33 mouse cellular contexts compared by ENCODE assay signal in the genomic region with DNA sequence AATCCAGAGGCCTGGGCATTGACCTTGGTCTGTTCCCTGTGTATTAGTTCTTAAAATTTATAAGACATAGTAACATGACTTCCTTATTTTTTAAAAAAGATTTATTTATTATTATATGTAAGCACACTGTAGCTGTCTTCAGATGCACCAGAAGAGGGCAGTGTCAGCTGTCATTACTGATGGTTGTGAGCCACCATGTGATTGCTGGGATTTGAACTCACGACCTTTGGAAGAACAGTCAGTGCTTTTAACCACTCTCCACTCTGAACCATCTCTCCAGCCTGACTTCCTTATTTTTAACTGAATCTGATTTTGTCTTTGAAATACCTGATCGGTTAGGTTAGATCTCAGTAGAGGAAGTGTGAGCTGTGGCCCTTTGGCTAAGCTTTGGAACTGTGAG. TPM values are rescaled to one million over a fixed set of nuclear protein-coding genes. Genes with fewer than 3 reads are reported as not detected.
DNase-seq lines count a peak whose midpoint lies in the region; ATAC-seq and TF ChIP-seq lines count a peak whose summit lies in the region.
"Had no signal": no experiment of that assay in that cellular context is flagged by ENCODE, and none has a peak within 500 bp of the region (broad histone marks: within the 10 kb centered on the region; RNA-seq: fewer than 3 reads in every experiment).

No protein-coding gene starts in this region.

- H3K27ac ChIP-seq in layer of hippocampus, adult 2 months: no peak overlapping the region
- H3K27ac ChIP-seq in midbrain, postnatal 0 days (ENCODE audit: low read depth, low read length): no peak overlapping the region
- no peak overlapping the region for H3K27ac ChIP-seq in midbrain, embryonic 13.5 days
- H3K27ac ChIP-seq in MEL (ENCODE audit: control insufficient read depth, low read depth, low read length): no peak overlapping the region
- H3K27ac ChIP-seq: embryonic facial prominence, embryonic 15.5 days; forebrain, embryonic 15.5 days; heart, embryonic 13.5 days; hindbrain, embryonic 12.5 days; limb, embryonic 15.5 days; stomach, embryonic 15.5 days had no signal

- WGBS in midbrain, postnatal 0 days: 99% methylated on average over 2 of the region's 2 CpGs
- 91% methylated on average over 2 of the region's 2 CpGs for WGBS in midbrain, embryonic 13.5 days

- no peak for TF ChIP-seq EP300 in MEL (IDR thresholded peaks at IDR 0.05; ENCODE audit: low read depth in 1 of 2, low read length in 2 of 2)

- peak; percentile 51 for TF ChIP-seq CTCF in layer of hippocampus, adult 2 months (conservative IDR thresholded peaks at IDR 0.05)
- TF ChIP-seq CTCF in midbrain, postnatal 0 days (IDR thresholded peaks at IDR 0.05): peak; percentile 38
- peak; percentile 10 to 45 (median 11); a peak in 2 of 6 replicates for TF ChIP-seq CTCF in MEL (IDR thresholded peaks at IDR 0.05 in 2 of 3, conservative IDR thresholded peaks at IDR 0.05 in 1 of 3; ENCODE audit: control insufficient read depth in 1 of 3, insufficient read depth in 1 of 3, low read depth in 2 of 3, low read length in 3 of 3, poor library complexity in 1 of 3, severe bottlenecking in 1 of 3)

- no peaks in the 10 kb centered on the region for H3K9me3 ChIP-seq in midbrain, postnatal 0 days (ENCODE audit: low read length)
- no peaks in the 10 kb centered on the region for H3K9me3 ChIP-seq in midbrain, embryonic 13.5 days
- H3K9me3 ChIP-seq in MEL (replicated peaks; ENCODE audit: insufficient read depth, low read length): no peaks in the 10 kb centered on the region
- H3K9me3 ChIP-seq: embryonic facial prominence, embryonic 15.5 days; forebrain, embryonic 15.5 days; G1E; heart, embryonic 13.5 days; hindbrain, embryonic 12.5 days; limb, embryonic 15.5 days; stomach, embryonic 15.5 days had no signal

- TF ChIP-seq RAD21 in MEL (IDR thresholded peaks at IDR 0.05; ENCODE audit: low read depth, low read length): peak; percentile 47

- H3K27me3 ChIP-seq in midbrain, postnatal 0 days (ENCODE audit: insufficient read depth, low read length): no peaks in the 10 kb centered on the region
- H3K27me3 ChIP-seq in midbrain, embryonic 13.5 days: no peaks in the 10 kb centered on the region
- no peaks in the 10 kb centered on the region for H3K27me3 ChIP-seq in MEL (ENCODE audit: control insufficient read depth in 1 of 2, insufficient read depth in 2 of 2, low read length in 2 of 2)
- H3K27me3 ChIP-seq: embryonic facial prominence, embryonic 15.5 days; forebrain, embryonic 15.5 days; heart, embryonic 13.5 days; hindbrain, embryonic 12.5 days; limb, embryonic 15.5 days; stomach, embryonic 15.5 days had no signal

- H3K36me3 ChIP-seq in midbrain, postnatal 0 days (ENCODE audit: insufficient read depth, low read length): no peaks in the 10 kb centered on the region; the same call in 1 of the 2 replicates
- peaks cover 21% of the 10 kb centered on the region; the same call in 1 of the 2 replicates for H3K36me3 ChIP-seq in midbrain, embryonic 13.5 days
- peaks cover 0 to 19% of the 10 kb centered on the region in 2 experiments; a peak in 2 of 4 replicates for H3K36me3 ChIP-seq in MEL (ENCODE audit: control insufficient read depth in 1 of 2, insufficient read depth in 2 of 2, low read length in 2 of 2)
- H3K36me3 ChIP-seq: forebrain, embryonic 15.5 days had no signal

- intact Hi-C loops in heart, postnatal 36 days (cut with DNase I): no loop called here

- H3K4me3 ChIP-seq in layer of hippocampus, adult 2 months: no peak overlapping the region
- no peak overlapping the region for H3K4me3 ChIP-seq in midbrain, postnatal 0 days (ENCODE audit: low read depth, low read length)
- H3K4me3 ChIP-seq in midbrain, embryonic 13.5 days (replicated peaks): no peak overlapping the region
- H3K4me3 ChIP-seq in MEL (ENCODE audit: control insufficient read depth in 1 of 2, insufficient read depth in 1 of 2, low read depth in 2 of 2, low read length in 2 of 2): no peak overlapping the region
- H3K4me3 ChIP-seq: embryonic facial prominence, embryonic 15.5 days; forebrain, embryonic 15.5 days; heart, embryonic 13.5 days; hindbrain, embryonic 12.5 days; limb, embryonic 15.5 days; stomach, embryonic 15.5 days had no signal

- no peak overlapping the region for H3K9ac ChIP-seq in midbrain, postnatal 0 days (replicated peaks; ENCODE audit: low read length, poor library complexity, severe bottlenecking)
- H3K9ac ChIP-seq in midbrain, embryonic 13.5 days (replicated peaks): no peak overlapping the region
- H3K9ac ChIP-seq in MEL (ENCODE audit: control insufficient read depth, low read depth, low read length, poor library complexity, severe bottlenecking): no peak overlapping the region
- H3K9ac ChIP-seq: embryonic facial prominence, embryonic 15.5 days; forebrain, embryonic 15.5 days; heart, embryonic 13.5 days; hindbrain, embryonic 12.5 days; limb, embryonic 15.5 days; stomach, embryonic 15.5 days had no signal

- H3K4me2 ChIP-seq in midbrain, postnatal 0 days (ENCODE audit: low read depth, low read length, poor library complexity, severe bottlenecking): no peak overlapping the region
- no peak overlapping the region for H3K4me2 ChIP-seq in midbrain, embryonic 13.5 days (replicated peaks)
- H3K4me2 ChIP-seq: embryonic facial prominence, embryonic 15.5 days; forebrain, embryonic 15.5 days; heart, embryonic 13.5 days; hindbrain, embryonic 12.5 days; limb, embryonic 15.5 days; stomach, embryonic 15.5 days had no signal

- TF ChIP-seq POLR2A in MEL (IDR thresholded peaks at IDR 0.05; ENCODE audit: control insufficient read depth in 1 of 2, insufficient read depth in 1 of 2, low read depth in 1 of 2, low read length in 2 of 2, poor library complexity in 1 of 2): no peak

- H3K4me1 ChIP-seq in midbrain, postnatal 0 days (ENCODE audit: insufficient read depth, low read length): no peaks in the 10 kb centered on the region
- no peaks in the 10 kb centered on the region; the same call in 1 of the 2 replicates for H3K4me1 ChIP-seq in midbrain, embryonic 13.5 days (replicated peaks)
- H3K4me1 ChIP-seq in MEL (ENCODE audit: control insufficient read depth in 1 of 2, insufficient read depth in 2 of 2, low read length in 2 of 2): peaks cover 12 to 20% of the 10 kb centered on the region in 2 experiments
- H3K4me1 ChIP-seq: embryonic facial prominence, embryonic 15.5 days; forebrain, embryonic 15.5 days; heart, embryonic 13.5 days; hindbrain, embryonic 12.5 days; limb, embryonic 15.5 days; stomach, embryonic 15.5 days had no signal

- ATAC-seq in midbrain, postnatal 0 days (ENCODE audit: low FRiP score): no peak
- ATAC-seq in midbrain, embryonic 13.5 days: no peak
- ATAC-seq: CD4-positive, CD25-positive, alpha-beta regulatory T cell, adult 4 months; forebrain, embryonic 15.5 days; inflammation-experienced regulatory T-cells, adult 6 months; midbrain, embryonic 16.5 days had no signal

- no peaks in the 10 kb centered on the region for H3K79me2 ChIP-seq in MEL (ENCODE audit: control insufficient read depth, insufficient read depth, low read length, poor library complexity)

- no peak for DNase-seq in layer of hippocampus, adult 2 months (ENCODE audit: low spot score in 2 of 2)
- no peak for DNase-seq in layer of hippocampus, adult 9-10 months (ENCODE audit: low spot score)
- no peak for DNase-seq in midbrain, postnatal 0 days (ENCODE audit: low spot score)
- DNase-seq in MEL (ENCODE audit: low read depth, low spot score): peak; percentile 56
- DNase-seq in heart, postnatal 36 days: no peak
- no peak for DNase-seq in heart, adult 18-20 months
- DNase-seq: adrenal gland, postnatal 25 days; cerebellum, adult 9-10 months; gastrocnemius, postnatal 10 days; heart, postnatal 14 days; kidney, adult 8-10 months; kidney, postnatal 36 days; layer of hippocampus, adult 9-11 months; lung, adult 2 months; lung, postnatal 36 days; thymus, adult 18-20 months; thymus, postnatal 4 days had no signal

TF ChIP-seq in MEL, 35 proteins besides CTCF, POLR2A, EP300 and RAD21 (continues in another document):
- TF ChIP-seq UBTF (IDR thresholded peaks at IDR 0.05; ENCODE audit: borderline replicate concordance, insufficient read depth, low read depth, low read length): no peak
- peak; percentile 28; the same call in 1 of the 2 replicates for TF ChIP-seq USF1 (IDR thresholded peaks at IDR 0.05; ENCODE audit: low read depth, low read length)
- no peak for TF ChIP-seq POLR2AphosphoS5 (IDR thresholded peaks at IDR 0.05; ENCODE audit: borderline replicate concordance, low read depth, low read length)
- no peak for TF ChIP-seq TCF12 (IDR thresholded peaks at IDR 0.05; ENCODE audit: low read depth, low read length)

RNA-seq across cellular contexts. Expression of a gene that starts 23.4 kb away (rescaled TPM):
- total RNA-seq in layer of hippocampus, adult 2 months (2021): 1 to 10 TPM; 1.4 to 2.1 TPM
- total RNA-seq in midbrain, postnatal 0 days (2014; rRNA removed): 4.2 and 5.3 TPM in 2 replicates
- polyA plus RNA-seq in midbrain, postnatal 0 days (2015; fragmentation: Nextera tagmentation; extraction: Ambion mirVana): 1.7 and 1.8 TPM in 2 replicates
- 5.0 and 5.4 TPM in 2 replicates for polyA plus RNA-seq in midbrain, embryonic 13.5 days (2015; fragmentation: Nextera tagmentation; extraction: Ambion mirVana)
- total RNA-seq in MEL (2012; rRNA removed): 10.1 and 11.6 TPM in 2 replicates
- polyA plus RNA-seq in MEL (2012; ENCODE audit: insufficient read depth in 1 of 2, insufficient read length in 2 of 2, low read depth in 1 of 2, low replicate concordance in 2 of 2, missing spikeins in 1 of 2): 10 to 100 TPM in 1 of 2 experiments, not detected in 1; 17.5 TPM
- 1 to 10 TPM; 1.1 to 1.2 TPM for total RNA-seq in heart, postnatal 36 days (2021)
- total RNA-seq in heart, adult 18-20 months (2021): 1 to 10 TPM in 1 of 2 experiments, under 1 TPM in 1; 0.57 to 1.1 TPM

RNA-seq across cellular contexts. Expression of a gene that starts 23.8 kb away (rescaled TPM):
- under 1 TPM in 1 of 2 experiments, not detected in 1; 0.17 TPM for total RNA-seq in layer of hippocampus, adult 2 months (2021)
- not detected in 2 replicates for total RNA-seq in midbrain, postnatal 0 days (2014; rRNA removed)
- not detected in 2 replicates for polyA plus RNA-seq in midbrain, postnatal 0 days (2015; fragmentation: Nextera tagmentation; extraction: Ambion mirVana)
- 0.08 TPM in 1 of 2 replicates, not detected in the other for polyA plus RNA-seq in midbrain, embryonic 13.5 days (2015; fragmentation: Nextera tagmentation; extraction: Ambion mirVana)
- 0.26 and 0.65 TPM in 2 replicates for total RNA-seq in MEL (2012; rRNA removed)
- polyA plus RNA-seq in MEL (2012; ENCODE audit: insufficient read depth in 1 of 2, insufficient read length in 2 of 2, low read depth in 1 of 2, low replicate concordance in 2 of 2, missing spikeins in 1 of 2): under 1 TPM in 1 of 2 experiments, not detected in 1; 0.45 TPM
- not detected for total RNA-seq in heart, postnatal 36 days (2021)
- total RNA-seq in heart, adult 18-20 months (2021): not detected
- total RNA-seq: adrenal gland, postnatal 25 days; common myeloid progenitor, adult 5-6 weeks; G1E; gastrocnemius, postnatal 10 days; granulocyte monocyte progenitor cell, adult 5-6 weeks; heart, postnatal 14 days; left cerebral cortex, adult 18-20 months; left cerebral cortex, postnatal 4 days had no signal
- polyA plus RNA-seq: CD4-positive, CD25-positive, alpha-beta regulatory T cell, adult 4 months; embryonic facial prominence, embryonic 15.5 days; forebrain, embryonic 15.5 days; heart, embryonic 13.5 days; inflammation-experienced regulatory T-cells, adult 6 months; midbrain, embryonic 16.5 days; neural tube, embryonic 14.5 days had no signal

RNA-seq across cellular contexts. Expression of a gene that starts 40.0 kb away (rescaled TPM):
- total RNA-seq in layer of hippocampus, adult 2 months (2021): 10 to 100 TPM; 25.2 to 31.0 TPM
- 24.7 and 27.9 TPM in 2 replicates for total RNA-seq in midbrain, postnatal 0 days (2014; rRNA removed)
- 103 TPM in 2 replicates for polyA plus RNA-seq in midbrain, postnatal 0 days (2015; fragmentation: Nextera tagmentation; extraction: Ambion mirVana)
- polyA plus RNA-seq in midbrain, embryonic 13.5 days (2015; fragmentation: Nextera tagmentation; extraction: Ambion mirVana): 84.6 and 87.2 TPM in 2 replicates
- total RNA-seq in MEL (2012; rRNA removed): 25.3 and 25.5 TPM in 2 replicates
- 10 to 100 TPM in 1 of 2 experiments, not detected in 1; 36.1 TPM for polyA plus RNA-seq in MEL (2012; ENCODE audit: insufficient read depth in 1 of 2, insufficient read length in 2 of 2, low read depth in 1 of 2, low replicate concordance in 2 of 2, missing spikeins in 1 of 2)
- 10 to 100 TPM; 11.0 to 12.2 TPM for total RNA-seq in heart, postnatal 36 days (2021)
- total RNA-seq in heart, adult 18-20 months (2021): 10 to 100 TPM; 15.3 to 15.8 TPM
